Mouse (Mus musculus) kidney, embryonic 16.5 days (tissue): ENCODE data around the gene Ndst2. TPM values are rescaled to one million over a fixed set of nuclear protein-coding genes. Genes with fewer than 3 reads are reported as not detected.

Experiments
- ATAC-seq: fragments of 200-750 bp; cut with Nextera tagmentation; 2 replicates; pipeline ENCODE4 v1.8.0; 2017; ENCODE audit warnings: moderate TSS enrichment; ENCODE audit not compliant: low FRiP score, low TSS enrichment
- H3K27ac ChIP-seq: fragments of 300-500 bp; sonication (generic); 2 replicates; pipeline ENCODE4 v1.5.1; 2014; ENCODE audit warnings: low read length
- H3K27me3 ChIP-seq: fragments of 300-500 bp; sonication (generic); 2 replicates; pipeline ENCODE4 v1.6.1; 2014; ENCODE audit warnings: low read length, control low read depth, mixed read lengths; ENCODE audit not compliant: insufficient read depth
- H3K36me3 ChIP-seq: fragments of 300-500 bp; sonication (generic); 2 replicates; pipeline ENCODE4 v1.6.1; 2014; ENCODE audit warnings: low read length, control low read depth, mixed read lengths; ENCODE audit not compliant: insufficient read depth
- H3K4me1 ChIP-seq: fragments of 300-500 bp; sonication (generic); 2 replicates; pipeline ENCODE4 v1.6.1; 2014; ENCODE audit warnings: low read length, control low read depth, mixed read lengths; ENCODE audit not compliant: insufficient read depth
- H3K4me2 ChIP-seq: fragments of 300-500 bp; sonication (generic); replicated peaks from 2 replicates; pipeline ENCODE4 v1.6.1; 2014; ENCODE audit warnings: low read depth, low read length
- H3K4me3 ChIP-seq: fragments of 300-500 bp; sonication (generic); 2 replicates; pipeline ENCODE4 v1.5.1; 2014; ENCODE audit warnings: mild to moderate bottlenecking, low read length
- H3K9ac ChIP-seq: fragments of 300-500 bp; sonication (generic); replicated peaks from 2 replicates; pipeline ENCODE4 v1.6.1; 2014; ENCODE audit warnings: low read length
- H3K9me3 ChIP-seq: fragments of 300-500 bp; sonication (generic); 2 replicates; pipeline ENCODE4 v1.6.1; 2016; ENCODE audit warnings: low read length, control low read depth
- WGBS: fragments of 180-500 bp; shearing (Covaris S2); extraction: QIAGEN DNeasy Blood & Tissue Kit; methylation state at CpG from one replicate; pipeline ENCODE4 v1.1.7; 2014; 5-methylcytosine and 5-hydroxymethylcytosine counted together
- polyA plus RNA-seq: library from polyadenylated mRNA; unstranded; fragments of >200 nt; fragmentation: Nextera tagmentation; extraction: Ambion mirVana; gene quantifications from 2 replicates; pipeline ENCODE4 v1.2.1, GENCODE M21; 2015

Ndst2 gene
- polyA plus RNA-seq = 31.6 and 33.5 TPM in 2 replicates

DNA sequence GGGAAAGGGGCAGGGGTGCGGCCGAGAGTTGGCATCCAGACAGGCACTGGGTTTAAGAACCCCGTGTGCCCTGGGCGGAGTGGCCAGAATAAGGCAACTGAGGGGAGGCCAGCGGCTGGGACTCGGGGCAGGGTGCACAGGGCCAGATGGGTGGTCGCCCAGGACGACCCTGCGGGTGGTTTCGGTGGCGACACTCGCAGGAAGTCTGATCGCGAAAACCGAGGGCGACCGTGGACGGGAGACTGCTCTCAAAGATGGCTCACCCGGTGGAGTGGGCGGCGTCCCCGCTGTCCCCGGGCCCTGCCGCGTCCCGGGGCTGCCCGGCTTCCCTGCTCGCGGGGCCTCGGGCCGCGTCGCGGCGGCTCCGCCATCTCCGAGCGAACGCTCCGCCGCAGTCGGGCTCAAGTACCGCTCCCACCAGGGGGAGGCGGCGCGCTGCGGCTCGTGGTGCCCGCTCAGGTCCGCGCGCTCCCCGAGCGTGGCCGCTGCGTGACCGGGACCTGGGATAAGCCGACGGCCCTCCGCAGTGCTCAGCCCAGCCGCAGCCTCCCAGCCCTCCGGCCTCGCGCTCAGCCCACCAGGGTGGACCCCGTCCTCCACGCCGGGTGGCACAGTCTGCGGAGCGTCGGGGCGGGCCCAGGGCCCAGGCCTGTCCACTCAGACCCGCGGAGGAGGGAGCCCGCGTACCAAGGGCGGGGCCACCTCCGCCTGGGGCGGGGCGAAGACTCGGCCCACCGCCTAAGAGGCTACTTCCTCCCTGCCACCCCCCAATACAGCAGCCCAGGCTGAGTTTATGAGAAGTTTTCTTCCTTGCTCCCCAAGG is at the start of gene Ndst2:
TSS of gene Ndst2 (minus strand) at position 611 of the 823 bp plus-strand sequence.
- Histone ChIP-seq H3K27ac (peak within 1 kb of the TSS; percentile 91), H3K4me2 (peak within 1 kb of the TSS; percentile 88), H3K9ac (peak within 1 kb of the TSS; percentile 96), H3K9me3 (no peaks in the 10 kb centered on the region), H3K27me3 (no peaks in the 10 kb centered on the region), H3K36me3 (peaks cover 18% of the 10 kb centered on the region), H3K4me3 (peak within 1 kb of the TSS; percentile 69), H3K4me1 (peaks cover 22% of the 10 kb centered on the region)
- under 1% methylated on average over 78 of the region's 81 CpGs for WGBS
- peak; percentile 99 for ATAC-seq

GRCm38 (mm10) chr14:20783526-20783925 is 49.2 kb upstream of the Ndst2 start:
- H3K4me2 ChIP-seq = no peak overlapping the region
- no peaks in the 10 kb centered on the region for H3K27me3 ChIP-seq
- 91% methylated on average over 6 of the region's 6 CpGs for WGBS
- H3K4me1 ChIP-seq = peaks cover 31% of the 10 kb centered on the region
- no peak overlapping the region for H3K4me3 ChIP-seq
- H3K27ac ChIP-seq = no peak overlapping the region
- no peaks in the 10 kb centered on the region for H3K9me3 ChIP-seq
- H3K36me3 ChIP-seq = peaks cover 34% of the 10 kb centered on the region
- ATAC-seq = no peak
- H3K9ac ChIP-seq = no peak overlapping the region

DNA sequence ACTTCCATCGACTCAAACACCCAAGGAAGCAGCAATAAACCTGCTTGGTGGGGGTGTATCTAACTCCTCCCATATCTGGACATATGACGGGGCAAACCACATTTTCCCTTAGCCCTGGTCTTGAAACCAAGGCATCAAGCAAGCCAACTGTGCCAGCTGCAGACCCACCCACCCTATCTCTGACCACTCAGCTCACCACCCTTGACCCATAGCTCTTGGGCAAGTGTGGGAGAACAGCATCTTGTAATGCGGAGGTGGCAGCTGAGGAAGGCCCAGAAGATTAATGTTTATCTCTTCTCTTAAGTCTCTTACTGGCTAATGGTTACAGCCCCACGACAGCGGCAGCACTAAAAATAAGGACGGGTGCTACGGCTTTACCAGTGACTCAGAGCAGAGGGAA is 48.5 kb upstream of the Ndst2 start:
- no peak overlapping the region for H3K9ac ChIP-seq
- 76% methylated on average over 7 of the region's 7 CpGs for WGBS
- no peaks in the 10 kb centered on the region for H3K9me3 ChIP-seq
- no peak overlapping the region for H3K4me3 ChIP-seq
- ATAC-seq = no peak
- peaks cover 30% of the 10 kb centered on the region for H3K4me1 ChIP-seq
- H3K27ac ChIP-seq = no peak overlapping the region
- H3K36me3 ChIP-seq = peaks cover 39% of the 10 kb centered on the region
- no peaks in the 10 kb centered on the region for H3K27me3 ChIP-seq
- no peak overlapping the region for H3K4me2 ChIP-seq

DNA sequence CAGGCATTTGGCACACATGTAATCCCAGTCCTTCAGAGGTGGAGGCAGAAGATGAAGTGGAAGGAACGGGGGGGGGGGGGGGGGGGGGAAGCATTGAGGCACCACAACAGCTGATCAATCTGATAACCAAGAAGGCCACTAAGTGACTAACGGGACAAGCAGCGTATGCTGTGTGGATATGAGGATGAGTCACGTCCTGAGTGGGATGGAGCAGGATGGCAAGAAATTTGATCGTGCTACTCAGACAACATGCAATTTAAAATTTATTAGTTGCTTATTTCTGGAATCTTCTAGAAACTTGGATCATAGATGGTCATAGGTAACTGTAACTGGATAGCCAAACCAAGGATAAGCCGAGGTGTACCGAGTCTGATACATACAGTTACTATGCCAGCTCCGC is 45.9 kb upstream of the Ndst2 start:
- H3K9me3 ChIP-seq = no peaks in the 10 kb centered on the region
- no peak overlapping the region for H3K4me2 ChIP-seq
- H3K4me1 ChIP-seq = peaks cover 21% of the 10 kb centered on the region
- H3K27ac ChIP-seq = no peak overlapping the region
- H3K27me3 ChIP-seq = no peaks in the 10 kb centered on the region
- peaks cover 43% of the 10 kb centered on the region for H3K36me3 ChIP-seq
- no peak for ATAC-seq
- H3K4me3 ChIP-seq = no peak overlapping the region
- 84% methylated on average over 8 of the region's 8 CpGs for WGBS
- H3K9ac ChIP-seq = no peak overlapping the region

DNA sequence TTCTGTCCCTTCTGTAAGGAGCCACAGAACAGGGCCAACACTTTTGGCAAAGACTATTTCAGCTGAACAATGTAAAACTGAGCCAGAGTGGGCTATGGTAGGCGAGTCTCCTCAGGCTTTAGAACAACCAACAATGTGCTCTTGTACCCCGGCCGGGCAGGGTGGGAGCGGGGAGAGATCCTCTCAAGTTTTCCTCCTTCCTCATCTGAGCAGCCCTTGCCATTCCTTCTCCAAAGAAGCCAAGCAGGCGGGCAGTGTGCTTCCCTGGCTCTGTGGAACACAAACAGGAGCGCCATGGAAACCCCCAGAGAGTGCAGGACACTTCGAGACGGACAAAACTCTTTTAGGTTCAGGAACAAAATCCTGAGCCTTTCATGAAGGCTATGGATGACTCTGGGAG is 44.1 kb upstream of the Ndst2 start:
- no peak for ATAC-seq
- Histone ChIP-seq H3K4me3 (no peak overlapping the region), H3K4me1 (peaks cover 25% of the 10 kb centered on the region), H3K27ac (no peak overlapping the region), H3K9me3 (no peaks in the 10 kb centered on the region), H3K9ac (no peak overlapping the region), H3K27me3 (no peaks in the 10 kb centered on the region), H3K4me2 (no peak overlapping the region), H3K36me3 (peaks cover 31% of the 10 kb centered on the region)
- WGBS = 91% methylated on average over 8 of the region's 8 CpGs

- Histone ChIP-seq H3K27ac (peak overlapping the region; percentile 30; the same call in 1 of the 2 replicates), H3K4me3 (no peak overlapping the region), H3K4me2 (0 out of 2 replicates have a peak overlapping the region, but pooled peaks have one; percentile 10), H3K27me3 (no peaks in the 10 kb centered on the region), H3K9me3 (no peaks in the 10 kb centered on the region), H3K4me1 (peaks cover 29% of the 10 kb centered on the region), H3K36me3 (peaks cover 24% of the 10 kb centered on the region), H3K9ac (no peak overlapping the region)
- WGBS = 31% methylated on average over 6 of the region's 6 CpGs
- no peak for ATAC-seq
These were observed 41.3 kb upstream of the Ndst2 start for GRCm38 (mm10) chr14:20775661-20776060.

DNA sequence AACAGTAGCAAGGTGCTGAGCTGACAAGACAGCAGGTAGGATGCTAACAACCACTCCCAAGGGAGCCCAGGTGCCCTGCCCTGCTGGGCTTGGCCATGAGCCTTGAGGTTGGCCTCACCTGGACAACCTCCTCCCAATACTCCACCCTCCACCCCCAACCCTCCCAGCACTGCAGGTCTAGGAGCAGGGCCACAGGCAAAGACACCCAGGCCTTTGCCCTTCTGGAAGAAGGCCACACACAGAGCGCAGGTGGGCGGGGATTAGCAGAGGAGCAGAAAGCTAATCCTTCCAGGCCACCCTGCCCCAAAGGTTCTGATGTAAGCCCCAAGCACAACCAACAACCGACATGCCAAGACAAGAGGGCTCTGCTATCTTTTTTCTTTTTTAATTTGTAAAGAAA is 39.0 kb upstream of the Ndst2 start:
- H3K4me2 ChIP-seq = no peak overlapping the region
- peaks cover 21% of the 10 kb centered on the region for H3K36me3 ChIP-seq
- no peak overlapping the region for H3K27ac ChIP-seq
- peak; percentile 30; the same call in 1 of the 2 replicates for ATAC-seq
- no peaks in the 10 kb centered on the region for H3K27me3 ChIP-seq
- peaks cover 29% of the 10 kb centered on the region for H3K4me1 ChIP-seq
- 65% methylated on average over 3 of the region's 3 CpGs for WGBS
- H3K4me3 ChIP-seq = no peak overlapping the region
- no peak overlapping the region for H3K9ac ChIP-seq
- no peaks in the 10 kb centered on the region for H3K9me3 ChIP-seq

DNA sequence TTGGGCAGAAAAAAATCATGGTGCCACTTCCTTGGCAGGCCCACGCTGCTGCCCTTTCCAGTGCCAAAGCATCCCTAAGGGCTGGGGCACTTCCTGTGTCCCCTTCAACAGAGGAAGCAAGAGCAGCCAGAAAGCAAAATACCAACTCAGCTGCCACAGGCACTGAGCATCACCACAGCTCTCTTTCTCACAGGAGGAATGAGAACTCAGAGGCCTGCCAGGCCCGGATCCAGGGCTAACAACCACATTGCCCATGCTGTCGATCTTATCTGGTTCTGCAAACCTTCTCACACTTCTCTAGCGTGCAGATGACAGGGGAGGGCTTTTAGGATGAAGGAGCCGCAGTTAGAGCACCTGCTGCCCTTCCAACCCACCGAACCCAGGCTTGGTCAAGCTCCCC is 38.4 kb upstream of the Ndst2 start:
- H3K36me3 ChIP-seq = peaks cover 19% of the 10 kb centered on the region
- no peak overlapping the region for H3K27ac ChIP-seq
- no peaks in the 10 kb centered on the region for H3K27me3 ChIP-seq
- H3K4me3 ChIP-seq = no peak overlapping the region
- no peak overlapping the region for H3K4me2 ChIP-seq
- H3K9ac ChIP-seq = no peak overlapping the region
- H3K9me3 ChIP-seq = no peaks in the 10 kb centered on the region
- 80% methylated on average over 6 of the region's 6 CpGs for WGBS
- H3K4me1 ChIP-seq = peaks cover 29% of the 10 kb centered on the region
- ATAC-seq = no peak

DNA sequence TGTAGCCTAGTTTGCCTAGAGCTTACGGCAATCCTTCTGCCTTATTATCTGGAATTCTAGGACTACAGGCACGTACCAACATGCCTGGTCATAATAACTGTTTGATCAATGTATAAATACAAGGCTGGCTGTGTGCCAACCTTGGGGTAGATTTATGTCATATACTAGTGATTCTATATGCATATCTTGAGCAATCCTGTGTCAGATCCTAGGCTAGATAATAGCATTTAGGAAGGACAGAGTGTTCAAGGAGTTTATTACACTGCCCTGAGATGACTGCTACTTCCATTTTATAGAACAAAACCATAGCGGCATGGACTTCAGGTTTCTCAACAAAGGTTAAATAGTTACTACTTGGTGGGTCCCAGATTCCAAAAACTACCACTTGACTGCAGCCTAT is 37.6 kb upstream of the Ndst2 start:
- H3K4me3 ChIP-seq = no peak overlapping the region
- WGBS = 85% methylated on average over 3 of the region's 3 CpGs
- peaks cover 29% of the 10 kb centered on the region for H3K4me1 ChIP-seq
- H3K27me3 ChIP-seq = no peaks in the 10 kb centered on the region
- no peak overlapping the region for H3K27ac ChIP-seq
- H3K9ac ChIP-seq = no peak overlapping the region
- no peaks in the 10 kb centered on the region for H3K9me3 ChIP-seq
- H3K4me2 ChIP-seq = no peak overlapping the region
- peaks cover 12% of the 10 kb centered on the region for H3K36me3 ChIP-seq
- ATAC-seq = no peak

DNA sequence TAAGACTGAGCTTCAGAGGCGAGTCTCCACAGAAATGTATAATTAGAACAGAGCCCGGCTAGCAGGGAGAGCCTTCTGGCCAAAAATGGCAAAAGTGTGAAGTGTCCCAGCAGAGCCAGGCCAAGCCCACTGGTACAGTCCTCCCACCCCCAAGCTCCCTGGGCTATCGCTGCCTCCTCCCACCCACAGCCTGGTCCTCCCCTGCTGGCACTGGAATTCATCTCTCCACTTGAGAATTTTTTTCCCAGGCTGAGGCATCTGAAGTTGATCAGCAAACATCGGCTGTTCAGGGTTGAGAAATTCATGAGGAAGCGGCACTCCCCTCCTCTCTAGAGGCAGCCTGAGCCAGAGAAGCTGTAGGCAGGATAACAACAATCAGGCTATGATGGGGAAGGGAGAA is 34.2 kb upstream of the Ndst2 start:
- peak overlapping the region; percentile 6; the same call in 1 of the 2 replicates for H3K27ac ChIP-seq
- no peak overlapping the region for H3K4me3 ChIP-seq
- ATAC-seq = no peak

More for the DNA sequence above, 34.2 kb upstream of the Ndst2 start:
- Histone ChIP-seq H3K4me2 (no peak overlapping the region), H3K9ac (no peak overlapping the region), H3K27me3 (no peaks in the 10 kb centered on the region), H3K36me3 (peaks cover 32% of the 10 kb centered on the region), H3K9me3 (no peaks in the 10 kb centered on the region), H3K4me1 (peaks cover 5% of the 10 kb centered on the region)
- 77% methylated on average over 5 of the region's 5 CpGs for WGBS
